Mouse (Mus musculus) stomach, embryonic 14.5 days (tissue): Measurements from ENCODE around the gene Cacng6. TPM values are rescaled to one million over a fixed set of nuclear protein-coding genes. Genes with fewer than 3 reads are reported as not detected.

Source experiments
- microRNA-seq: library from miRNA; unstranded; fragments of <30 nt; microRNA quantifications from one replicate; pipeline ENCODE4, GENCODE M21; 2016
- polyA plus RNA-seq: library from polyadenylated mRNA; unstranded; fragments of >200 nt; fragmentation: Nextera tagmentation; extraction: Ambion mirVana; gene quantifications from 2 replicates; pipeline ENCODE4 v1.2.1, GENCODE M21; 2014

Gene Cacng6
- polyA plus RNA-seq, 1 experiment from 2014 or later = 0.48 TPM

Small RNA genes within 50 kb of the gene (microRNA-seq; reads per million reads assigned to microRNA genes)
- gene Gm23450 = 8.6 reads per million, percentile 18 among the genes with 10 or more reads in this experiment

Other genes starting within 250 kb of the Cacng6 start
- gene Nlrp12, start 174.5 kb upstream of the Cacng6 start, polyA plus RNA-seq = not detected in 2 replicates
- 204 and 212 TPM in 2 replicates for gene Myadm, start 135.1 kb upstream of the Cacng6 start, polyA plus RNA-seq
- gene Prkcg, start 135.0 kb upstream of the Cacng6 start, polyA plus RNA-seq = 0.39 and 0.75 TPM in 2 replicates
- gene Cacng7, start 91.2 kb upstream of the Cacng6 start, polyA plus RNA-seq = 3.2 and 3.8 TPM in 2 replicates
- 2.1 and 2.8 TPM in 2 replicates for gene Cacng8, start 33.5 kb upstream of the Cacng6 start, polyA plus RNA-seq
- 0.20 TPM in 1 of 2 replicates, not detected in the other for gene Tarm1, start 78.4 kb downstream of the Cacng6 start, polyA plus RNA-seq
- 0.41 TPM in 1 of 2 replicates, not detected in the other for gene Oscar, start 192.0 kb downstream of the Cacng6 start, polyA plus RNA-seq
- 517 and 630 TPM in 2 replicates for gene Ndufa3, start 193.2 kb downstream of the Cacng6 start, polyA plus RNA-seq
- gene Tfpt, start 205.7 kb downstream of the Cacng6 start, polyA plus RNA-seq = 22.3 and 22.4 TPM in 2 replicates
- 85.3 and 94.4 TPM in 2 replicates for gene Prpf31, start 205.8 kb downstream of the Cacng6 start, polyA plus RNA-seq
- gene Cnot3, start 221.1 kb downstream of the Cacng6 start, polyA plus RNA-seq = 58.3 and 59.5 TPM in 2 replicates
- 14.0 and 14.1 TPM in 2 replicates for gene Leng1, start 241.6 kb downstream of the Cacng6 start, polyA plus RNA-seq